Mouse (Mus musculus) erythroblast, embryonic 14.5 days (primary cell): ENCODE data around the gene Zfp27.

Source experiments
- GATA1 ChIP-seq: IDR thresholded peaks from 2 replicates; pipeline ENCODE4 v1.6.1; 2012; ENCODE audit warnings: low read length, inconsistent platforms, mixed read lengths
- TAL1 ChIP-seq: IDR thresholded peaks from 3 replicates; pipeline ENCODE4 v1.6.1; 2012; ENCODE audit warnings: low read length, inconsistent platforms, mixed read lengths

DNA sequence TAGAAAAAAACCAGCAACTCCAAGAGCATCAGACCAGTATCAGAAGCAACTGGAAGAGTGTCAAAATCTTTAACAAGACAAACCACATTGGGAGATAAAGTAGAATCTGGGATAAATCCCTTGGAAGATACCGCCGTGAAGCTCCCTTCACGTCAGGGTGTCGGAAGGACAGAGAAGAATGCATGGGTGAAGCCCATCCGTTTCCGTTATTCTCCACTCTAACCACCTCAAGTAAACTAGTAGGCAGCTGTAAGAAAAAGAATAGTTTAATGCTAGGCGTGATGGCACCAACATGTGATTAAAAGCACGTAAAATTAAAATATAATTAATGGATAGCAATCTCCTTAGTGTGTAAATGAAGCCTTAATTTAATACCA is 298 bp upstream of the Zfp27 start:
- TF ChIP-seq GATA1 (no peak), TAL1 (no peak)
